Mouse (Mus musculus) neural tube, embryonic 10.5 days (tissue): ENCODE data around the gene Agbl1.
"Not testable (repeated sequence)": the region's sequence is repeated elsewhere in the genome, so short reads cannot be mapped to it uniquely, and the experiment has no call there.

Source experiments
- DNase-seq: peaks from one replicate; pipeline ENCODE4 v3.0.0-alpha.2; 2017; ENCODE audit warnings: low spot score; ENCODE audit errors: extremely low spot score

The Agbl1 gene

GRCm38 (mm10) chr7:76229311-76229937 is at the start of gene Agbl1:
Gene Agbl1, plus strand, starts transcription at chr7:76229887.
- DNase-seq = no peak

GRCm38 (mm10) chr7:76185005-76185658 is 44.6 kb upstream of the Agbl1 start:
- DNase-seq = peak; percentile 25

GRCm38 (mm10) chr7:76185681-76186121 is 44.0 kb upstream of the Agbl1 start:
- DNase-seq = no peak

DNA sequence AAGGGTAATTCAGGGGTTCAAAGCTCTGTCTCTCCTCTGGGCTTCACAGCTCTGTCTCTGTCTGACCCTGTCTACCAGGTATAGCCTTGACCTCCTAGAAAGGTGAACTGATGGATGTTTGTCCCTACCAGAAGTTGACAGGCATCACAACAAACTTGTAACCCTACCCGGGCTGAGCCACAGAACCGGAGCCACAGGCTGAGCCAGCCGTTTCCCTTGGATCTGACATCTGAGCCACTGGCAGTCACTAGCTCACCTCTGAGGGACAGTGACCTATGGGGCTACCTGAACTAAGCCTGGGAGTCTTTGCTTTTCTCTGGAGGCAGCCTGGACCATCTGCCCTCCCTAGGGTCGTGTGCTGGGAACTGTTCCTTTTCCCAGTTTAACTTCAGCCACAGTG is 11.1 kb upstream of the Agbl1 start:
- no peak for DNase-seq

DNA sequence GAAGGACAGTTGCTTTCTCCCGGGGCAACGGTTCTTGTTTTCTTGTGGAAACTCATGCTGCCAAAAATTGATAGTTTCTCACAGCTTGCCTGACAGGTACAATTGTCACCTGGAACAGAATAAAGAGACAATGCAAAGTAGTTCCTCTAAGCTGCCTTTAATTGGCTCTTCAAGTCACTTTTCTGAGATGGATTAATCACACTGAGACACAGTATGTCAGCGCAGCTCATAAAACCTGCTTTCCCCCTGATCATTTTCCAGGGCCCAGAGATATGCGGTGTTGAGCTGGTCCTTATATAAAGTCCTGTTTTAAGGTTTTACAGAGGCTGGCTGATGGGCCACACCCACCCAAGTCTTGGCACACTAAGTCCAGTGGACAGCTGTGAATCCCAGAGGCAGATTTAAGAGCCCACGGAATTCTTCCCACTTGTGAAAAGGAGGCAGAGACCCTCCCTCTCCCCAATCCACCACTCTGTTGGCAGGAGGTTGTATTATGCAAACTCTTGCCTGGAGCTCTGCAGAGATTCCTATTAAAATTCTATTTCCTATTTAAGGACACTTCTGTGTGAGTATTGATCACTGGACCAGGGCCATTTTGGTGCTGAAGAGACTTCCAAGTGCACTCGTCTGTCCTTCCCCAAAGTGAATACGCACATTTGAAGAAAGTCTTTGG is 9.8 kb upstream of the Agbl1 start:
- no peak for DNase-seq

GRCm38 (mm10) chr7:76222691-76223090 is 7.0 kb upstream of the Agbl1 start:
- DNase-seq = no peak

GRCm38 (mm10) chr7:76228881-76229280 is 806 bp upstream of the Agbl1 start:
- DNase-seq = no peak

- DNase-seq = no peak
These were observed 4.6 kb downstream of the Agbl1 start for GRCm38 (mm10) chr7:76234321-76234720.

GRCm38 (mm10) chr7:76237497-76237896 is 7.8 kb downstream of the Agbl1 start:
- no peak for DNase-seq

- DNase-seq = not testable (repeated sequence)
These were observed 15.2 kb downstream of the Agbl1 start for GRCm38 (mm10) chr7:76244839-76245238.

GRCm38 (mm10) chr7:76275061-76275460 is 45.4 kb downstream of the Agbl1 start:
- DNase-seq = no peak

GRCm38 (mm10) chr7:76282831-76283230 is 53.1 kb downstream of the Agbl1 start:
- DNase-seq = no peak

GRCm38 (mm10) chr7:76287531-76287930 is 57.8 kb downstream of the Agbl1 start:
- DNase-seq = no peak

GRCm38 (mm10) chr7:76321866-76322553 is 92.3 kb downstream of the Agbl1 start:
- no peak for DNase-seq

- DNase-seq = no peak
These were observed 96.4 kb downstream of the Agbl1 start for GRCm38 (mm10) chr7:76326091-76326490.

DNA sequence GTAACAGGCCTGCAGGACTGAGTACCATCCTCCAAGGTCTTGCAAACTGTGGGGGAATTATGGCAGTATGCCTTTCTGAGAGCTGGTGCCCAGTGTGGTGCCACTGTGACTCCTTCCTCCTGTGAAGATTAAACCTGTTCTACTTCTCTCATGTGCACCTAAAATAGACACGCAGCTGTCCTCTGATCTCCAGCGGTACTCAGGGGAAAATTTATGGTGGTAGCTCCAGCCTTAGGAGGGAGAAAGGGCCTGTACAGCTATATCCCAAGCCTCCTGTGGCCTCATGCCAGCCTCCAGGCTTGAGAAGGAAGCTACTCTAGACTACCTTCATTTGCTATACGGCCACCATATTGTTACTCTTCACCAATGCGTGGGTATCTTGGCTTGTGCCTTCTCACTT is 109.6 kb downstream of the Agbl1 start:
- DNase-seq = no peak

GRCm38 (mm10) chr7:76341601-76342000 is 111.9 kb downstream of the Agbl1 start:
- DNase-seq = no peak

- DNase-seq = no peak
These were observed 123.8 kb downstream of the Agbl1 start for GRCm38 (mm10) chr7:76353469-76353868.

DNA sequence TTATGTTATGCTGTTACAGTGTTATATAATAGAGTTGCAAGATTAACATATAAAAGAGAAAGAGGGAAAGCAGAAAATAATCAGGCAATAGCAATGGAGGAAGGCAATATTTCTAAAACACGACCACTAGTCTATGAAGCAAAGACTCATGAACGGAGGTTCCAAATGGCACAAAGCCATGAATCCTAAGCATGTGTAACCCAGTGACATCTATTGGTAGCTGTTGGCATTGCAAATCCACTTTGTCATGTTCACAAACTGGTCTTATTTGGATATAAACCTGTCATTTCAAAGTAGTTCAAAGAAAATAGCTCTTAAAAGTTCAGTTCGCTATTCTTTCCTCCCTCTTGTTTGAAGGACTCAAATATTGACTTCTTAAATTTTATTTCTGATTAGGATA is 124.8 kb downstream of the Agbl1 start:
- no peak for DNase-seq

DNA sequence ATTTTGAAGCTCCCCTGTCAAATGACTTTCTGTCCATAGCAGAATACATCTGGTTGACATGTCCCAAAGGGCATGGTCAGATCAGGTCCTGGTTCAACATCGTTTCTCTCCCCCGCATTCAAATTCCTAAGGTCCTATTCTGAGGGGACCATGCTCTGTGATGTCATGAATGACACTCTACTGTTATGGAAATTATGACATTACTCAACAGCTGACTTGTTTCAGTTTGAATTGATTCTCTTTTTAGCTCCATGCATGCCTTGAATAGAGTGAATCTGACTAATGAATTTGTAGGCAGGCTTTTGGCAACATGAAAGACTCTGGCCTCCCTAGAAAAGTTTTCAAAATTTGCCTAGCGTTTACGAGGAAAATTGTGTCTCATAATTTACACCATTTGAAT is 141.6 kb downstream of the Agbl1 start:
- no peak for DNase-seq

- DNase-seq = no peak
These were observed 149.8 kb downstream of the Agbl1 start for GRCm38 (mm10) chr7:76379493-76379892.

- DNase-seq = no peak
These were observed 152.3 kb downstream of the Agbl1 start for GRCm38 (mm10) chr7:76381986-76382385.
